In the genomic region with DNA sequence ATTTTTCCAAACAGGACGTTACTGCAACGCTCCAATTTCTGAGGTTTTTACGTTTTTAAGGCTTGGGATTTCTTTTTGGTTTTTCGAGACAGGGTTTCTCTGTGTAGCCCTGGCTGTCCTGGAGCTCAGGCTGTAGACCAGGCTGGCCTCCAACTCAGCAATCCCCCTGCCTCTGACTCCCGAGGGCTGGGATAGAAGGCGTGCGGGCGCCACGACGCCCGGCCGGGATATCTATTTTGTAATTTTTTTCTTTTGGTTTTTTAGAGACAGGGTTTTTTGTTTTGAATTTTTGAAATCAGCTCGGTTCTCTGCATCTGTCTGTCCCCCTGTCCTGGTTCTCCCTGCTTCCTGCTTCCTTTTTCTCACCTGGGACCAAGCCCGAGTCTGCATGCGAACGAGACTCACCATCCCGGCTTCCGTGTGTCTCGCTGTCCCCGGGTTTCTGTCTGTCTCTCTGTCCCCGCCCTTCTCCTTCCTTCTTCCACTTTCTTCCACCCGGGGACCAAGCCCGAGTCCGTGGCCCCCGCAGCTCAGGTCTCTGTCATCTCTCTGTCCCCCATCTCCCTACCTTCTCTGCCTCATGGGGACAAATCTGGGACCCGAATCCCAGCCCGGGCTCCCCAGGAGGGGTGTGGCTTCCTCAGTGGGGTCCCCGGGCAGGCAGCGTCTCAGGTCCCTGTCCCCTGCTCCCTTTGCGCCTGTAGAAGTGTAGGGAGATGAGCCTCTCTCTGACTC, we compare ENCODE assay signal across 8 mouse cellular contexts. TPM values are rescaled to one million over a fixed set of nuclear protein-coding genes. Genes with fewer than 3 reads are reported as not detected.
DNase-seq lines count a peak whose midpoint lies in the region; ATAC-seq and TF ChIP-seq lines count a peak whose summit lies in the region.
"Not testable (repeated sequence)": the region's sequence is repeated elsewhere in the genome, so short reads cannot be mapped to it uniquely, and the experiment has no call there.

No protein-coding gene starts in this region.

- H3K9me3 ChIP-seq in forebrain, embryonic 12.5 days: peaks cover 43% of the 10 kb centered on the region
- peaks cover 19% of the 10 kb centered on the region for H3K9me3 ChIP-seq in heart, embryonic 14.5 days (ENCODE audit: control insufficient read depth, low read length)
- H3K9me3 ChIP-seq in liver, embryonic 16.5 days (replicated peaks; ENCODE audit: control insufficient read depth, low read length): peaks cover 16% of the 10 kb centered on the region
- H3K9me3 ChIP-seq in stomach, postnatal 0 days (ENCODE audit: control insufficient read depth, low read length): peaks cover 14% of the 10 kb centered on the region

- H3K4me2 ChIP-seq in forebrain, embryonic 12.5 days; heart, embryonic 14.5 days (ENCODE audit: low read length); liver, embryonic 16.5 days (ENCODE audit: low read depth, low read length); stomach, postnatal 0 days (replicated peaks; ENCODE audit: low read depth): not testable (repeated sequence)
- peak overlapping the region; percentile 13 for H3K4me2 ChIP-seq in myocyte (ENCODE audit: low read depth)

- WGBS in forebrain, embryonic 12.5 days: 83% methylated on average over 30 of the region's 30 CpGs
- 84% methylated on average over 30 of the region's 30 CpGs for WGBS in heart, embryonic 14.5 days
- whole genome bisulfite sequencing in kidney, adult 2 months: 89% methylated on average over 30 of the region's 30 CpGs
- WGBS in liver, embryonic 16.5 days (ENCODE audit: insufficient replicate concordance): 78% methylated on average over 30 of the region's 30 CpGs
- 85% methylated on average over 30 of the region's 30 CpGs for whole genome bisulfite sequencing in stomach, postnatal 0 days

- not testable (repeated sequence) for TF ChIP-seq POLR2A in kidney, adult 2 months (IDR thresholded peaks at IDR 0.05; ENCODE audit: low read depth, low read length); myocyte (IDR thresholded peaks at IDR 0.05; ENCODE audit: insufficient read length, low read depth)

- TF ChIP-seq EP300 in stomach, postnatal 0 days (optimal IDR thresholded peaks at IDR 0.05): not testable (repeated sequence)

- H3K4me3 ChIP-seq in forebrain, embryonic 12.5 days (replicated peaks); heart, embryonic 14.5 days (ENCODE audit: control insufficient read depth in 1 of 2, insufficient read depth in 1 of 2, low read depth in 1 of 2, low read length in 2 of 2); kidney, adult 2 months (ENCODE audit: insufficient read depth, low read depth, low read length); liver, embryonic 16.5 days (ENCODE audit: low read depth, low read length): not testable (repeated sequence)
- peak overlapping the region; percentile 2 for H3K4me3 ChIP-seq in myocyte
- 0 out of 2 replicates have a peak overlapping the region, but pooled peaks have one; percentile 3 for H3K4me3 ChIP-seq in stomach, postnatal 0 days (ENCODE audit: low read depth, low read length)

- not testable (repeated sequence) for H3K79me2 ChIP-seq in myocyte (ENCODE audit: control insufficient read depth, insufficient read depth)

- H3ac ChIP-seq in myocyte (ENCODE audit: control insufficient read depth, insufficient read length): not testable (repeated sequence)

- peaks cover 42% of the 10 kb centered on the region for H3K36me3 ChIP-seq in forebrain, embryonic 12.5 days (replicated peaks)
- H3K36me3 ChIP-seq in heart, embryonic 14.5 days (ENCODE audit: control insufficient read depth, insufficient read depth, low read length): peaks cover 46% of the 10 kb centered on the region
- peaks cover 26% of the 10 kb centered on the region; the same call in 1 of the 2 replicates for H3K36me3 ChIP-seq in kidney, adult 2 months (ENCODE audit: control insufficient read depth, insufficient read depth, low read length)
- peaks cover 31% of the 10 kb centered on the region for H3K36me3 ChIP-seq in liver, embryonic 16.5 days (ENCODE audit: control insufficient read depth, insufficient read depth)
- peaks cover 13% of the 10 kb centered on the region for H3K36me3 ChIP-seq in myocyte (ENCODE audit: control insufficient read depth, insufficient read depth)
- peaks cover 19% of the 10 kb centered on the region for H3K36me3 ChIP-seq in stomach, postnatal 0 days (ENCODE audit: control insufficient read depth, insufficient read depth, low read length)

- H3K9ac ChIP-seq in forebrain, embryonic 12.5 days; heart, embryonic 14.5 days (ENCODE audit: low read length); liver, embryonic 16.5 days (ENCODE audit: low read depth, low read length); stomach, postnatal 0 days (ENCODE audit: low read length): not testable (repeated sequence)

- peaks cover 13% of the 10 kb centered on the region for H3K4me1 ChIP-seq in forebrain, embryonic 12.5 days
- H3K4me1 ChIP-seq in heart, embryonic 14.5 days (ENCODE audit: control insufficient read depth in 2 of 2, insufficient read depth in 2 of 2, low read length in 2 of 2); kidney, adult 2 months (ENCODE audit: control insufficient read depth, insufficient read depth, low read length); liver, embryonic 16.5 days (ENCODE audit: control insufficient read depth, low read depth, low read length); stomach, postnatal 0 days (replicated peaks; ENCODE audit: control insufficient read depth, insufficient read depth): not testable (repeated sequence)

- peak; percentile 51 for DNase-seq in 416B (ENCODE audit: low read depth)
- peak; percentile 34 for DNase-seq in kidney, adult 2 months
- peak; percentile 61 for DNase-seq in stomach, postnatal 0 days (ENCODE audit: low spot score)

- H3K27me3 ChIP-seq in forebrain, embryonic 12.5 days; heart, embryonic 14.5 days (ENCODE audit: control insufficient read depth, insufficient read depth, low read length); kidney, adult 2 months (replicated peaks; ENCODE audit: control insufficient read depth, insufficient read depth, low read length); liver, embryonic 16.5 days (ENCODE audit: control insufficient read depth, insufficient read depth, low read depth, low read length); myocyte (ENCODE audit: control insufficient read depth, insufficient read depth, insufficient read length); stomach, postnatal 0 days (ENCODE audit: control insufficient read depth, insufficient read depth, low read length): not testable (repeated sequence)

- H3K27ac ChIP-seq in forebrain, embryonic 12.5 days: peak overlapping the region; percentile 25; the same call in 1 of the 2 replicates
- not testable (repeated sequence) for H3K27ac ChIP-seq in heart, embryonic 14.5 days (replicated peaks in 1 of 2; ENCODE audit: control insufficient read depth in 1 of 2, insufficient read depth in 1 of 2, low read depth in 2 of 2, low read length in 2 of 2); kidney, adult 2 months (ENCODE audit: insufficient read depth, low read depth, low read length); liver, embryonic 16.5 days (ENCODE audit: low read length); stomach, postnatal 0 days (replicated peaks)

- TF ChIP-seq CTCF in kidney, adult 2 months (conservative IDR thresholded peaks at IDR 0.05; ENCODE audit: insufficient read depth, insufficient read length, low read depth, low read length); stomach, postnatal 0 days (IDR thresholded peaks at IDR 0.05; ENCODE audit: low read depth): not testable (repeated sequence)

- peak; percentile 63 for ATAC-seq in cerebellum, adult (ENCODE audit: insufficient number of reproducible peaks, low FRiP score, low TSS enrichment)
- peak; percentile 56 for ATAC-seq in forebrain, embryonic 12.5 days (ENCODE audit: low FRiP score)
- peak; percentile 41 for ATAC-seq in heart, embryonic 14.5 days (ENCODE audit: insufficient number of reproducible peaks, insufficient read depth, low FRiP score, low read depth)
- ATAC-seq in liver, embryonic 16.5 days (ENCODE audit: low read depth): peak; percentile 28
- peak; percentile 64 for ATAC-seq in stomach, postnatal 0 days (ENCODE audit: low FRiP score, low TSS enrichment)

RNA-seq across cellular contexts. Expression of gene Gm21887, which starts 9.9 kb away (rescaled TPM):
- polyA plus RNA-seq in forebrain, embryonic 12.5 days (2016; fragmentation: Nextera tagmentation; extraction: Ambion mirVana): 181 and 277 TPM in 2 replicates
- polyA plus RNA-seq in heart, embryonic 14.5 days (2014; fragmentation: Nextera tagmentation; extraction: Ambion mirVana): 181 and 228 TPM in 2 replicates
- 108 and 184 TPM in 2 replicates for polyA plus RNA-seq in kidney, adult 2 months (2012; rRNA removed)
- 58.5 and 73.3 TPM in 2 replicates for polyA plus RNA-seq in liver, embryonic 16.5 days (2015; fragmentation: Nextera tagmentation; extraction: Ambion mirVana)
- 39.8 TPM for polyA plus RNA-seq in myocyte (2012; fragmentation: generic; extraction: Trizol)
- 90.6 and 93.1 TPM in 2 replicates for polyA plus RNA-seq in stomach, postnatal 0 days (2015; fragmentation: Nextera tagmentation; extraction: Ambion mirVana)
